Mouse (Mus musculus) thymus, adult 2 months (tissue): ENCODE data around the gene Gadl1. TPM values are rescaled to one million over a fixed set of nuclear protein-coding genes. Genes with fewer than 3 reads are reported as not detected.

Source experiments
- DNase-seq: peaks from one replicate; pipeline ENCODE4 v3.0.0; 2021
- H3K27ac ChIP-seq: fragments of 200-500 bp; 2 replicates; pipeline ENCODE4 v1.5.1; 2012; ENCODE audit warnings: low read length, control low read depth; ENCODE audit not compliant: control insufficient read depth, insufficient read depth
- H3K27me3 ChIP-seq: fragments of 200-500 bp; 2 replicates; pipeline ENCODE4 v1.6.1; 2012; ENCODE audit warnings: mild to moderate bottlenecking, low read length, moderate library complexity, mixed read lengths; ENCODE audit not compliant: control insufficient read depth, insufficient read depth
- H3K36me3 ChIP-seq: fragments of 200-500 bp; 2 replicates; pipeline ENCODE4 v1.6.1; 2012; ENCODE audit warnings: mild to moderate bottlenecking, low read length, moderate library complexity; ENCODE audit not compliant: control insufficient read depth, insufficient read depth
- H3K4me1 ChIP-seq: fragments of 200-500 bp; replicated peaks from 2 replicates; pipeline ENCODE4 v1.6.1; 2012; ENCODE audit warnings: low read length; ENCODE audit not compliant: control insufficient read depth, insufficient read depth
- H3K4me3 ChIP-seq: fragments of 200-500 bp; 2 replicates; pipeline ENCODE4 v1.5.1; 2012; ENCODE audit warnings: mild to moderate bottlenecking, low read length, control low read depth, moderate library complexity; ENCODE audit not compliant: control insufficient read depth, insufficient read depth
- CTCF ChIP-seq: fragments of 200-500 bp; IDR thresholded peaks from 2 replicates; pipeline ENCODE4 v1.5.1; 2012; ENCODE audit warnings: mild to moderate bottlenecking, control low read depth, low read length, moderate library complexity, borderline replicate concordance; ENCODE audit not compliant: control insufficient read depth, poor library complexity, insufficient read depth; ENCODE audit errors: extremely low read depth
- POLR2A ChIP-seq: fragments of 200-500 bp; IDR thresholded peaks from 2 replicates; pipeline ENCODE4 v1.6.1; 2012; ENCODE audit warnings: mild to moderate bottlenecking, low read length, control low read depth, moderate library complexity; ENCODE audit not compliant: control insufficient read depth, poor library complexity, insufficient read depth; ENCODE audit errors: extremely low read depth
- WGBS: fragments of 180-500 bp; shearing (Covaris S2); methylation state at CpG from one replicate; pipeline ENCODE4 v1.1.7; 2018; 5-methylcytosine and 5-hydroxymethylcytosine counted together
- polyA plus RNA-seq: library from polyadenylated mRNA; depleted of rRNA; stranded (reverse); fragments of >200 nt; gene quantifications from 2 replicates; pipeline ENCODE4 v1.2.3, GENCODE M21; 2012

The Gadl1 gene
- polyA plus RNA-seq, 1 experiment: 0.05 TPM

DNA sequence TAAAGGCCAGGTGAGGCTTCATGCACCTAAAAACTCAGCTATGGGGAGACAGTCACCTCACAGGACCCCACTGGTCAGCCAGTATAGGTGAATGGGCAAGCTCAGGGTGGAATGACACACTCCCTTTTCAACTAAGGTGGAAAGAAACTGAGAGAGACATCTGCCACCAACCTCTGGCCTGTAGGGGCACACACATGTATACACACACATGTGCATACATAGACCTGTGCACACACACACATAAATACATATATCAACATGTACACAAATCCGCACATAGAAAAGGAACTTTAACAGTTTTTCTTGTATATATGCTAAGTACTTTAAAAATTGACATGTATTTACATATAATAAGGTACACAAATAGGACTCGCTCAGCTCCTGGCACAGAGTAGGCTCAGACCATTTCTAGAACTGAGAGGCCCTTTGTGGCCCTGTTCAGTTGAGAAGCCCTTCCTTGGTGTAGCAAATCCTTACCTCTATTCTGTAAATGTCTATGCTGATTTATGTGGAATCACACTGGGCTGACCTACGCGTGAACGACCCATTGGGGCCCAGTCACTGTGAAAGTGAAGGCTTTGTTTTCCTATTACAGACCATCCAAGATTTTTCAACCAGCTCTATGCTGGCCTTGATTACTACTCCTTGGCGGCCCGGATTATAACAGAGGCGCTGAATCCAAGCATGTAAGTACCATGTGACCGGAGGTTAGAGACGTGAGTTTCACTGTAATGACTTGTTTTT lies 34.5 kb downstream of the Gadl1 start:
- H3K27ac ChIP-seq: no peak overlapping the region
- WGBS: 97% methylated on average over 10 of the region's 10 CpGs
- H3K4me1 ChIP-seq: peaks cover 3% of the 10 kb centered on the region; the same call in 1 of the 2 replicates
- H3K27me3 ChIP-seq: no peaks in the 10 kb centered on the region
- no peak for DNase-seq
- H3K4me3 ChIP-seq: no peak overlapping the region
- no peaks in the 10 kb centered on the region for H3K36me3 ChIP-seq
- no peak for TF ChIP-seq CTCF
- TF ChIP-seq POLR2A: no peak

DNA sequence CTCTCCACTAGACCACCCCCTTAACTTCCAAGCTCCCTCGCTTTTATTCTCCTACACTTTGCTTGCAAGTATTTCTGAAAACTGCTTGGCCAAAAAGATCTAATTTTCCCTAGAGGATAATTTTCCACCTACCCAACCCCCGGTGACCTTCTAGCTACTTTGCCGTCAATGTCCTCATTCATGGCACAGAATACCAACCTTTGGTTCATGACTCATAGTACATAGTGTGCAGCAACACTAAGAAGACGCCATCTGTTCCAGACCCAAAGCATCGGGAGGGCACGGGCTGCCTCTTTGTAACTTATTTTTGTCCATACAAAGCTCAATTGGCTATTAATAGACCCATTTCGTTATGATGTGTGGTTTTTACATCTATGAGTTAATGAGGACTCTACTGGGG lies 55.8 kb downstream of the Gadl1 start:
- 89% methylated on average over 7 of the region's 7 CpGs for WGBS
- TF ChIP-seq POLR2A: no peak
- TF ChIP-seq CTCF: no peak
- no peak for DNase-seq

DNA sequence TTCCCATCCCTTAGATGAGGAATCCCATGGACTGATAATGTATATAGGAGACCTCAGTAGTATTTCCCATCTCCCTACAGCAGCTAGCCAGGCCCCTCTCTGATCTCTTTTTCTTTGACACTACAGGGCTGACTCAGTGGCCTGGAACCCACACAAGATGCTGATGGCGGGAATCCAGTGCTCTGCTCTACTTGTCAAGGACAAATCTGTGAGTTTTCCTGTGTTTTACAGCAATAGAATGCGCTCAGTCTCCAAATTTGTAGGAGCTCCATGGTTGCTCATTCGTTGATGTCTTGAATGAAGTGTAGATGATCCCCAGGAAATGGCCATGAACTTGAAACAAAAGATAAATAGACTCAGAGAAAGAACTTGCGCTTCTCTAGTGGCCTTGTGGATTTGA lies 56.9 kb downstream of the Gadl1 start:
- H3K4me3 ChIP-seq: no peak overlapping the region
- no peak overlapping the region for H3K27ac ChIP-seq
- WGBS: 95% methylated on average over 4 of the region's 4 CpGs
- H3K36me3 ChIP-seq: no peaks in the 10 kb centered on the region
- no peaks in the 10 kb centered on the region for H3K27me3 ChIP-seq
- DNase-seq: no peak
- H3K4me1 ChIP-seq: no peaks in the 10 kb centered on the region
- TF ChIP-seq POLR2A (no peak), CTCF (no peak)

More for the DNA sequence above, 55.8 kb downstream of the Gadl1 start:
- Histone ChIP-seq H3K4me3 (no peak overlapping the region), H3K4me1 (no peaks in the 10 kb centered on the region), H3K36me3 (no peaks in the 10 kb centered on the region), H3K27me3 (no peaks in the 10 kb centered on the region), H3K27ac (no peak overlapping the region)

DNA sequence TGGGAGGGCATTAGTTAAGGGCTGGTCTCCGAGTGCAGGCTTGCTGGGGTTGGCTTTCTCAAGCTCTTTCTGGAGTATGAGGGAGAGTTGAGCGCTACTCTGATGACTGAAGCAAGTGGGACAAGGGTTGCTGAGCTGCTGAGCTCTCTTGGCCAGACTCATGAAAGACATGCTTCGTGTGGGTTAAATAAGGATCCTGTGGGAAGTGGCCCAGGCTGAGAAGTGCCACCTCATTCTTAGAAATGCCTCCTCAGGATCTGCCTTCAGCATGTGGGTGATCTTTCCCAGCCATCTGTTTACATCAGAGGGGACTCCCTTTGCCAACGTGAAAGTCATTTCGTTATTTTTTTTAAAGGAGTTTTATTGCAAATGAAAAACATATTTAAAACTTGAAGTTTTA lies 57.5 kb downstream of the Gadl1 start:
- no peaks in the 10 kb centered on the region for H3K36me3 ChIP-seq
- no peaks in the 10 kb centered on the region for H3K4me1 ChIP-seq
- DNase-seq: no peak
- no peaks in the 10 kb centered on the region for H3K27me3 ChIP-seq
- TF ChIP-seq POLR2A (no peak), CTCF (no peak)
- WGBS: 89% methylated on average over 5 of the region's 5 CpGs
- H3K27ac ChIP-seq: no peak overlapping the region
- no peak overlapping the region for H3K4me3 ChIP-seq

DNA sequence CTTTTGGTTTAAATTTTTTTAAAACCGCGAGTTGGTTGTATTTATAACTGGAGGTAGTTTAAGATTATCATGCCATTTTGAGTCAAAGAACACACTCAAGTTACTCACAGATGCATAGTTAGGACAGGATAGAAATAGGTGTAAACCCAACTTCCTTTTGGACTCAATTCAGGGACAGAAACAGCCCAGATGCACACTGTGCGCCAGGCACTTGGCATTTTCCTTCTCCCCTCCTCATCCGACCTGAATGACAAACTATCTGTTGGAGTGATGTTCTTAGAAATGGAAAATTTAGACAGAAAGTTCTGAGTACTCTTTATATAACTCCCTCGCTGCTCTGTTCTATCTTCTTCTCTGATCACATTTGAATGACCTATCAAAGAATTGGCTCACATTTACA lies 58.4 kb downstream of the Gadl1 start:
- H3K27ac ChIP-seq: no peak overlapping the region
- no peaks in the 10 kb centered on the region for H3K36me3 ChIP-seq
- no peaks in the 10 kb centered on the region for H3K4me1 ChIP-seq
- 92% methylated on average over 5 of the region's 5 CpGs for WGBS
- DNase-seq: no peak
- no peak overlapping the region for H3K4me3 ChIP-seq
- H3K27me3 ChIP-seq: no peaks in the 10 kb centered on the region
- TF ChIP-seq CTCF (no peak), POLR2A (no peak)

DNA sequence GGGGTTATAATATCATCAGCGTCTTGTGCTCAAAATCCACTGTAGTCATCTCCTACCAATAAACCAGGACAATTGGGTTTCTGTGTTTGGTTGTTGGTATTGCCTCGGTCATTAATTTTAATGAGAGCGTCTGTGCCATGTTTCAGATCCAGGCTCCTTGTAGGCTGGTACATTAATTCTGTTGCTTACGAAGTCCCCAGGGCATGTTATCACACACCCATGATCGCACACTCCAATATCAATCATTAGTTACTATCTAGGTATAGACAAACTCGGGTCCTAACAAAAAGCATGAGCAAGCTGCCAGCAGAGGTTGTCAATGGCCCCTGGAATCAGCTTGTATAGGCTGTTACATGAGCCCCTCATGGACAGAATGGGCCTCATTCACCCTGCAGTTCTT lies 67.6 kb downstream of the Gadl1 start:
- no peaks in the 10 kb centered on the region for H3K4me1 ChIP-seq
- 95% methylated on average over 6 of the region's 6 CpGs for WGBS
- no peaks in the 10 kb centered on the region for H3K36me3 ChIP-seq
- no peak overlapping the region for H3K27ac ChIP-seq
- no peaks in the 10 kb centered on the region for H3K27me3 ChIP-seq
- TF ChIP-seq POLR2A: no peak
- no peak for TF ChIP-seq CTCF
- H3K4me3 ChIP-seq: no peak overlapping the region
- no peak for DNase-seq
